Mouse (Mus musculus) G1E (cell line): ENCODE data around the gene Rora. TPM values are rescaled to one million over a fixed set of nuclear protein-coding genes. Genes with fewer than 3 reads are reported as not detected.

ENCODE experiments used
- ATAC-seq: 2 replicates; pipeline ENCODE4 v1.8.0; 2016; ENCODE audit warnings: mild to moderate bottlenecking; ENCODE audit not compliant: insufficient number of reproducible peaks, poor library complexity, low FRiP score, severe bottlenecking; ENCODE audit errors: extremely low read depth
- DNase-seq: peaks from one replicate; pipeline ENCODE4 v3.0.0; 2012; ENCODE audit warnings: low spot score
- H3K27me3 ChIP-seq: 2 replicates; pipeline ENCODE4 v1.6.1; 2012; ENCODE audit warnings: mild to moderate bottlenecking, low read length, inconsistent platforms; ENCODE audit not compliant: insufficient read depth
- H3K36me3 ChIP-seq: replicated peaks from 2 replicates; pipeline ENCODE3; 2012; ENCODE audit warnings: mild to moderate bottlenecking, inconsistent platforms
- H3K4me1 ChIP-seq: 2 replicates; pipeline ENCODE4 v1.6.1; 2012; ENCODE audit warnings: low read depth, low read length, inconsistent platforms, mixed read lengths; ENCODE audit not compliant: insufficient read depth
- H3K4me3 ChIP-seq: 2 replicates; pipeline ENCODE4 v1.5.1; 2012; ENCODE audit warnings: low read depth, mild to moderate bottlenecking, inconsistent platforms, low read length, moderate library complexity, mixed read lengths
- H3K9me3 ChIP-seq: replicated peaks from 2 replicates; pipeline ENCODE4 v1.6.1; 2012; ENCODE audit warnings: inconsistent platforms
- CTCF ChIP-seq: IDR thresholded peaks from 2 replicates; pipeline ENCODE4 v1.5.1; 2012; ENCODE audit warnings: low read depth, low read length, inconsistent platforms, mixed read lengths
- GATA1 ChIP-seq: IDR thresholded peaks from 2 replicates; pipeline ENCODE4 v1.6.1; 2012; ENCODE audit warnings: borderline replicate concordance, low read length, inconsistent platforms, mixed read lengths
- GATA2 ChIP-seq: IDR thresholded peaks from 2 replicates; pipeline ENCODE4 v1.6.1; 2012; ENCODE audit warnings: low read depth, low read length, inconsistent platforms, borderline replicate concordance
- POLR2AphosphoS5 ChIP-seq: IDR thresholded peaks from 2 replicates; pipeline ENCODE4 v1.6.1; 2012; ENCODE audit warnings: low read depth, low read length, inconsistent platforms; ENCODE audit not compliant: insufficient replicate concordance
- TAL1 ChIP-seq: conservative IDR thresholded peaks from 2 replicates; pipeline ENCODE4 v1.6.1; 2012; ENCODE audit warnings: low read depth, low read length, inconsistent platforms, mixed read lengths
- polyA plus RNA-seq: library from polyadenylated mRNA; stranded (reverse); fragments of >175 nt; gene quantifications from 2 replicates; pipeline ENCODE4 v1.2.3, GENCODE M21; 2012
- total RNA-seq, 2 experiments: library from RNA; stranded (forward) in 1 of 2; stranded (reverse) in 1 of 2; fragments of 200-1000 nt in 1 of 2; fragments of >200 nt in 1 of 2; fragmentation: Nextera tagmentation in 1 of 2; gene quantifications; 2 replicates each; pipeline ENCODE4 v1.2.3; 2014 to 2017

Gene Rora
- total and polyA plus RNA-seq, 3 experiments: 0.11 TPM; not detected in 2

- TF ChIP-seq GATA1 (no peak), GATA2 (no peak), CTCF (no peak), POLR2AphosphoS5 (no peak), TAL1 (no peak)
- ATAC-seq: no peak
- H3K4me3 ChIP-seq: no peak overlapping the region
Observed at GRCm38 (mm10) chr9:69141859-69142258, 488.3 kb downstream of the Rora start.

DNA sequence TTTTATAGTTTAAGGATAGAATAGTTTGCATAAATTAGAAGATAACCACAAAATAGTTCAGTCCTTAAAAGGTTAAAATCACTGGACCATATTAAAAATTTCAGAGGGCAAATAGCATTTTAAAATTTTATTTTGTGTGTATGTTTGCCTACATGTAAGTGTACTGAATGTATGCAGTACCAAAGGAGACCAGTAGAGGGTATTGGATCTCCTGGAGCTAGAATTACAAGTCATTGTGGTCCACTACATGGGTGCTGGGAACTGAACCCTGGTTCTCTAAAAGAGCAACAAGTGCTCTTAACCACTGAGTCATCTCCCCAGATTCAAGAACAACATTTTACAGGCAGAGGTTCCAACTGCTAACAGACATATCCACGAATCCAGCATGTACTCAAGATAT lies 493.4 kb downstream of the Rora start:
- Histone ChIP-seq H3K36me3 (no peaks in the 10 kb centered on the region), H3K27me3 (no peaks in the 10 kb centered on the region), H3K4me3 (no peak overlapping the region), H3K4me1 (no peaks in the 10 kb centered on the region), H3K9me3 (peaks cover 30% of the 10 kb centered on the region)
- no peak for ATAC-seq
- TF ChIP-seq POLR2AphosphoS5 (no peak), TAL1 (no peak), GATA1 (no peak), CTCF (no peak), GATA2 (no peak)
- DNase-seq: no peak

More at GRCm38 (mm10) chr9:69141859-69142258, 488.3 kb downstream of the Rora start:
- Histone ChIP-seq H3K4me1 (no peaks in the 10 kb centered on the region), H3K9me3 (peaks cover 36% of the 10 kb centered on the region), H3K36me3 (no peaks in the 10 kb centered on the region), H3K27me3 (no peaks in the 10 kb centered on the region)
- no peak for DNase-seq

- no peaks in the 10 kb centered on the region for H3K27me3 ChIP-seq
- H3K4me3 ChIP-seq: no peak overlapping the region
- no peaks in the 10 kb centered on the region for H3K4me1 ChIP-seq
- no peak for ATAC-seq
- H3K36me3 ChIP-seq: no peaks in the 10 kb centered on the region
- peaks cover 44% of the 10 kb centered on the region for H3K9me3 ChIP-seq
- no peak for DNase-seq
- no peak for TF ChIP-seq POLR2AphosphoS5
- no peak for TF ChIP-seq GATA1
- no peak for TF ChIP-seq GATA2
- no peak for TF ChIP-seq CTCF
Observed at GRCm38 (mm10) chr9:69150224-69150623, 496.6 kb downstream of the Rora start.

GRCm38 (mm10) chr9:69154684-69155083 lies 501.1 kb downstream of the Rora start:
- DNase-seq: no peak
- Histone ChIP-seq H3K4me1 (no peaks in the 10 kb centered on the region), H3K4me3 (no peak overlapping the region), H3K27me3 (no peaks in the 10 kb centered on the region), H3K36me3 (no peaks in the 10 kb centered on the region), H3K9me3 (peaks cover 48% of the 10 kb centered on the region)
- TF ChIP-seq TAL1 (no peak), GATA2 (no peak), POLR2AphosphoS5 (no peak), CTCF (no peak), GATA1 (no peak)
- no peak for ATAC-seq

GRCm38 (mm10) chr9:69155836-69156595 lies 502.4 kb downstream of the Rora start:
- Histone ChIP-seq H3K27me3 (no peaks in the 10 kb centered on the region), H3K4me1 (no peaks in the 10 kb centered on the region), H3K36me3 (no peaks in the 10 kb centered on the region), H3K4me3 (no peak overlapping the region), H3K9me3 (peaks cover 48% of the 10 kb centered on the region)
- TF ChIP-seq POLR2AphosphoS5: no peak
- no peak for TF ChIP-seq GATA1
- no peak for TF ChIP-seq CTCF
- TF ChIP-seq TAL1: no peak
- no peak for TF ChIP-seq GATA2
- ATAC-seq: no peak
- DNase-seq: no peak

DNA sequence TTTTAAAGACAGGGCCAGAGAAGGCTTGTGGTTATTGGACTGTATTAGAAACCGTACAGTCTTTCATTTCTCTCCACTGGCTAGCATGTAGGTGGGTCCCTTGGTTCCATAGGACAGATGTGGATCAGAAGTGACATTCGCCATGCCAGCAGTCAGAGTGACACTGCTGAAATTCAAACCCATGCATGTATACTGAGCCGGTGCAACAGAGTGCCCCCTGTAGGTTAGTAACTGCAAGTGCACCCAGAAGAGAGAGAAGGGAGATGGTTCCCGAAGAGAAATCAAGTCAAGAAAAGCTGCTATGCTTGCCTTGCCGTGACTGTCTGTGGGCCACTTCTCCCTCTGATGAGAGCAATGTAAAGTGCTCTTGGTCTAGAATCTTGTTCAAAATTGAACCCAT lies 507.2 kb downstream of the Rora start:
- Histone ChIP-seq H3K27me3 (no peaks in the 10 kb centered on the region), H3K4me1 (no peaks in the 10 kb centered on the region), H3K36me3 (no peaks in the 10 kb centered on the region), H3K9me3 (peaks cover 36% of the 10 kb centered on the region), H3K4me3 (no peak overlapping the region)
- TF ChIP-seq TAL1 (no peak), POLR2AphosphoS5 (no peak), GATA2 (no peak), GATA1 (no peak), CTCF (no peak)
- no peak for DNase-seq
- ATAC-seq: no peak
